Mouse (Mus musculus) kidney, postnatal 36 days (tissue): ENCODE results near the gene Dydc1.

Experiments
- DNase-seq, 2 experiments: peaks; one replicate each; pipeline ENCODE4 v3.0.0; 2021 to 2022; ENCODE audit warnings: mixed read lengths in 2 of 2

The Dydc1 gene

DNA sequence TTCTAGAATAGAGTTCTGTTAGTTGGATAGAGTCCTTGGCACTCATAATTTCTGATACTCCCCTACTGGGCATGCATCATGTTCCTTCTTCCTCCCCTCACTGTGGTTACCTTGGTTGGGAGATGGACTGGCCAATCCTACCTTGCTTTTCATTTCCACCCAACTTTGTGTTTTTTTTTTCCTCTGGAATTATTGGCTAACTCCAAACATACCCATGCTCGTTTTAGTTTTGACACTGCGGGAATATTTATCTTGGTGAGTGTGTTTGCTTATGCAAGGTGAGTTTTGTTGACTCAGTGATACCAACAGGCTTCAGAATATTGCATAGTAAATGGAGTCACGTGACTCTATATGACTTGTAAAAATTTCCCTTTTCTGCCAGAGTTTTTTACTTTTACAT is 28.0 kb downstream of the Dydc1 start:
- no peak for DNase-seq

DNA sequence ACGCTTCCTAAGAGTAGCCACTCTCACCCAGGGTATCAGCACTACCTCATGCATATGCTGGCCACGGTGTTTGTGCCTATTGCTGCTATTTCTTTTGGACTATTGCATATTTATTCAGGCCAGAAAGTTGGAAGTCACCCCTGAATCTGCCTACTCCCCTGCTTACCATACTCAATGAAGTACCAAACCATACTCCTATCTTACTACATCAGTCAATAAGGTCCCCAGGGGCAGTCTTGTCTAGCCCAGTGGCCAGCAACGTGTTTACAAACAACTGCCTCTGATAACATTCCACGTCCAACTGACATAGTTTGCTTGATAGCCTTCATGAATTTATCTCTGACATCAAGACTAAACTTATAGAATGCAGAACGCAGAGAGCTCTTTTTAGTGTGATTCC is 28.5 kb downstream of the Dydc1 start:
- no peak for DNase-seq

DNA sequence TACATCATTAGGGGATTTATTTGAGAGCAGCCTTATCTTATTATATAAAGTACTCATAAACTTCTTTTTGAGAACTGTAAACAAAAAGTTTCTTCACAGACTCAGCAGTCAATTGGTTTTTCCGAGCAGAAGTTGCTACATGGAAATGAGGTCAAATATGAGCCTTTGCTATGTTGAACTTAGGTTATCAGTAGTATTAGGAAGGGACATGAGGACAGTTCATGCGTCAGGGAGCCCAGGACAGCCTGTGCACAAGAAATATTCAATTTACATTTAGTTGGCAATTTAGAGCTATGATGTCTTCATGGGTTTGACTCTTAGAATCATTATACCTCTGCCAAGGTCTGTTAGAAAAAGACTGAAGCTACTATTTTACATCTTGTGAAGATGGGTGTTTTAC is 29.6 kb downstream of the Dydc1 start:
- DNase-seq, result no peak

DNA sequence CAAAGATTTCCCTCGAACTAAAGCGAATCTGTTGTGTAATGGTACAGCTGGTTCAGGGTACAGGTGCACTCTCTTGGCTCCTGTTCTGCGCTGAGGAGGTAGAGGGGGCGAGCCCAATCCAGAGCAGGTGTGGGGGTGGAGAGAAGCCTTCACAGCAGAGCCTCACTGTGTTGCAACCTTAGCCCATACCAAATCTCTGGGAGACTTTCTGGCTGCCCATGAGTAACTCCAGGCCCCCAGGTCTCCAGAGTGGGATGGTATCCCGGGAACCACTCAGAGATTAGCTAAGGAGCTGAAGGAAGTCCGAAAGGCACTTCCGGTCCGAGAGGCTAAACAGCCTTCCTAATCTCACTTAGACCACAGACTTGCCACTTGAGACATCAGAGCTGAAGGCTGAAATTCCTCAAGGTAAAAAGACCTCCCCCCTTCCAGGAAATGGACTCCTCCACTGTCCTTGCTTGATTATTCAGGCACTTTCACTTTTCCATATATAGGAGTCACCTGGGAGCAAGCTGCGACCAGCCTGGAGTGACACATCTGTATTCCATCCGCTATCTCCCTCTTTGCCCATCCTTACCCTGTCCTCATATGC is 32.2 kb downstream of the Dydc1 start, which contains the start of gene Mat1a:
Gene Mat1a, plus strand, starts transcription at position 183 of the 592 bp plus-strand sequence.
- no peak for DNase-seq

- no peak for DNase-seq
These were observed 38.4 kb downstream of the Dydc1 start for GRCm38 (mm10) chr14:41111031-41111668.

DNA sequence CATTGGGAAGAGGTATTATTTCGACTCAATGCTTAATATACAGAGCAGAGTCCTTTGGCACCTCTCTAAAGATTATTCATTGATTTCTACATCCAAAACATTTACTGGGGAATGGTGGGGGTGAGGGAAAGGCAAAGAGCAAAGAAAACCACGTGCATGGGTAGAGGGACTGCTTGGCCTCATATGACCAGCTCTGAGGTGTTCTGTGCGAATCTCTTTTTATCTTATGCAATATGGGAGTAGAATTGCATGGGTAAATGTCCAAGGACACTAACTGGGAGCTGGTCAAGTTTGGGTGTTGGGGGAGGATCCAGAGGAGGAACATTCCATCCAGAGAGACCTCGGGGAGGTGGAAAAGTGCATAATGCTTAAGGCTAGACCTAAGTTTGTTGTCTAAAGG is 40.2 kb downstream of the Dydc1 start:
- no peak for DNase-seq

- no peak for DNase-seq
These were observed 43.6 kb downstream of the Dydc1 start for GRCm38 (mm10) chr14:41116271-41116670.

- DNase-seq, result no peak
These were observed 52.0 kb downstream of the Dydc1 start for GRCm38 (mm10) chr14:41124683-41125082.

DNA sequence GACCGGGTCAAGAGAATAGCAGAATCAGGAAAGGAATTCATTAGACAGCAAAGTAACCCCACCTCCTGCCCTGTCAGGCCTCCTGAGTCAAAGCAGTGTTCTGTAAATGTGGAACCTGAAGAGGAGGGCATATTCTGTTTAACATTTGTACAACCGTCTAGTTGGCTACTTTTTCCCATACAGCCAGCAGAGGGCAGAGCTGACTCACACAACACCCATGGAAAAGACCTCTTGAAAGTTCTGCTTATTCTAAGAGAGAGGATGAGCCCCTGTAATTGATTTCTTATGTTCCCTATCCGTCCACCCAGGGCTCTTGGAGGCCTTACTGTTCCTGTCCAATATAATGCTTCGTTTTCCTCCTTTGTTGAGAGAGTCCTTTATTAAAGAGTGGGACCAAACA is 55.3 kb downstream of the Dydc1 start:
- peak; percentile 23 to 68 for DNase-seq

DNA sequence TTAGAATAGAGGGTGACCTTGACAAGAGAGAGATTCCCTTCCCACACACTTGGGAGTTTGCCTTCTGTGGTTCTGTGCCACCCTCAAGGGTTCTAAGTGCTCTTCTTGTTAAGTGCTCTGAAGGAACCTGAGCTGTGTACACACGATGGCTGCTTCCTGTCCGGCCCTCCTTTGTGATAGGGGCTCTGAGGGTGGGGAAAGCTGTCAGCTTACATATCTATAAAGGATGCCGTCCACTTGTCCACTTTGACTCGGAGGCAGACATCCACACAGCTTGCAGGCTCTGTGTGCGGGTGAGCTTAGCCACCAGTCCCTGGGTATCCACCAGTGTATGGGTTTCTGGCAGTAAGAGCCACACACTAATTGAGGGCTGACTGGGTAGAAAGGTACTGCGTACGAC is 58.8 kb downstream of the Dydc1 start, which contains the start of gene Sftpa1:
Gene Sftpa1, plus strand, starts transcription at position 243 of the 400 bp plus-strand sequence.
- no peak for DNase-seq

GRCm38 (mm10) chr14:41137006-41137405 is 64.3 kb downstream of the Dydc1 start:
- DNase-seq, result no peak

DNA sequence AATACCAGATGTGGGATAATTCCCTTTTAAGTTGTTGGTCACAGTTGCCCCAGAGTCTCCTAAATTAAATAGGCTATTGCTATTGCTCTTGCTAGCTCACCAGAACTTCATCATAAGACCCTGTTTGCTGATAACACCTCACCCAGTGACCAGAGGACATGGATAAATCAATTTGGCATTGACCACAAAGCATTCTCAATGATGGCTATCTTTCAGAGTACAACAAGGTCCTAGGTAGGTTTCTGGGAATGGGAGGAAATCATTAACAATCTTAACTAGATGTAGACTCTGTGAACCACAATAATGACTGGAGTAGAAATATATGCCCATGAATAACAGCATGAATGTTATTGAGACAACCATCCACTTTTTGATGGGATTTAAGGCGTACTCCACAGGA is 68.0 kb downstream of the Dydc1 start:
- DNase-seq, result no peak
